Mouse (Mus musculus): ENCODE measurements around the gene Arid5b.

DNA sequence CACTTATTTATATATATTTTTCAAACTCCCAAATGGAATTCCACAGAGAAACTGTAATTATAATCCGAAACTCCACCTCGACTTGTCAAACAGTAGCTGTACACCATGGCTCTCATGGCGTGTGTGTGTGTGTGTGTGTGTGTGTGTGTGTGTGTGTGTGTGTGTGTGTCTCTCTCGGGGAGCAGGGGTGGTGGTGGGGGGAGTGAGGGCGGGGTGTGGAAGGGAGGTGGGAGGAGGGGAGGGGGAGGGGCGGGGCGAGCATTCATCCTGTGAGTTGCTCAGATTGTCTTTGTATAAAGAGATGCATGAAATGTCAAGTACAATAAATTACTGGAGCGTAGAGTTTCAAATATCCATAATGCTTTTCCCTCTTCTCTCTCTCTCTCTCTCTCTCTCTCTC lies 87.4 kb downstream of the Arid5b start:
- TF ChIP-seq CTCF (IDR thresholded peaks at IDR 0.05; ENCODE audit: control insufficient read depth, insufficient read depth, low read length) = no peak
- TF ChIP-seq POLR2A (IDR thresholded peaks at IDR 0.05; ENCODE audit: borderline replicate concordance, control insufficient read depth, low read depth, low read length) = no peak
